Mouse (Mus musculus): ENCODE measurements around the gene Zfp534. TPM values are rescaled to one million over a fixed set of nuclear protein-coding genes. Genes with fewer than 3 reads are reported as not detected.

Zfp534 gene
- polyA plus RNA-seq, 1 experiment from 2014 or later, result not detected

Other genes starting within 250 kb of the Zfp534 start
- 7.5 and 8.8 TPM in 2 replicates for gene Zfp982, start 210.1 kb downstream of the Zfp534 start, polyA plus RNA-seq (2014; fragmentation: Nextera tagmentation; extraction: Ambion mirVana)
- gene Gm16503, start 162.3 kb downstream of the Zfp534 start, polyA plus RNA-seq (2014; fragmentation: Nextera tagmentation; extraction: Ambion mirVana), result 0.98 and 1.0 TPM in 2 replicates
- 0.27 and 0.44 TPM in 2 replicates for gene Zfp985, start 149.3 kb downstream of the Zfp534 start, polyA plus RNA-seq (2014; fragmentation: Nextera tagmentation; extraction: Ambion mirVana)
- gene Zfp979, start 60.0 kb downstream of the Zfp534 start, polyA plus RNA-seq (2014; fragmentation: Nextera tagmentation; extraction: Ambion mirVana), result 3.2 and 3.3 TPM in 2 replicates
- 4.3 and 5.3 TPM in 2 replicates for gene Zfp984, start 107.2 kb upstream of the Zfp534 start, polyA plus RNA-seq (2014; fragmentation: Nextera tagmentation; extraction: Ambion mirVana)
- gene Zfp933, start 145.8 kb upstream of the Zfp534 start, polyA plus RNA-seq (2014; fragmentation: Nextera tagmentation; extraction: Ambion mirVana), result 6.6 and 9.6 TPM in 2 replicates
- gene Miip, start 166.3 kb upstream of the Zfp534 start, polyA plus RNA-seq (2014; fragmentation: Nextera tagmentation; extraction: Ambion mirVana), result 22.8 and 29.0 TPM in 2 replicates
- 7.4 and 13.8 TPM in 2 replicates for gene Fv1, start 166.4 kb upstream of the Zfp534 start, polyA plus RNA-seq (2014; fragmentation: Nextera tagmentation; extraction: Ambion mirVana)
- gene Mfn2, start 202.2 kb upstream of the Zfp534 start, polyA plus RNA-seq (2014; fragmentation: Nextera tagmentation; extraction: Ambion mirVana), result 72.1 and 94.4 TPM in 2 replicates
- gene Plod1, start 234.2 kb upstream of the Zfp534 start, polyA plus RNA-seq (2014; fragmentation: Nextera tagmentation; extraction: Ambion mirVana), result 15.6 and 29.7 TPM in 2 replicates
- gene 2510039O18Rik, start 238.3 kb upstream of the Zfp534 start, polyA plus RNA-seq (2014; fragmentation: Nextera tagmentation; extraction: Ambion mirVana), result 14.9 and 17.4 TPM in 2 replicates